Mouse (Mus musculus): Measurements from ENCODE around the gene Rdm1. TPM values are rescaled to one million over a fixed set of nuclear protein-coding genes. Genes with fewer than 3 reads are reported as not detected.
"Not testable (repeated sequence)": the region's sequence is repeated elsewhere in the genome, so short reads cannot be mapped to it uniquely, and the experiment has no call there.

Gene Rdm1
- polyA plus RNA-seq (2015; fragmentation: Nextera tagmentation; extraction: Ambion mirVana), result 8.3 and 8.6 TPM in 2 replicates

DNA sequence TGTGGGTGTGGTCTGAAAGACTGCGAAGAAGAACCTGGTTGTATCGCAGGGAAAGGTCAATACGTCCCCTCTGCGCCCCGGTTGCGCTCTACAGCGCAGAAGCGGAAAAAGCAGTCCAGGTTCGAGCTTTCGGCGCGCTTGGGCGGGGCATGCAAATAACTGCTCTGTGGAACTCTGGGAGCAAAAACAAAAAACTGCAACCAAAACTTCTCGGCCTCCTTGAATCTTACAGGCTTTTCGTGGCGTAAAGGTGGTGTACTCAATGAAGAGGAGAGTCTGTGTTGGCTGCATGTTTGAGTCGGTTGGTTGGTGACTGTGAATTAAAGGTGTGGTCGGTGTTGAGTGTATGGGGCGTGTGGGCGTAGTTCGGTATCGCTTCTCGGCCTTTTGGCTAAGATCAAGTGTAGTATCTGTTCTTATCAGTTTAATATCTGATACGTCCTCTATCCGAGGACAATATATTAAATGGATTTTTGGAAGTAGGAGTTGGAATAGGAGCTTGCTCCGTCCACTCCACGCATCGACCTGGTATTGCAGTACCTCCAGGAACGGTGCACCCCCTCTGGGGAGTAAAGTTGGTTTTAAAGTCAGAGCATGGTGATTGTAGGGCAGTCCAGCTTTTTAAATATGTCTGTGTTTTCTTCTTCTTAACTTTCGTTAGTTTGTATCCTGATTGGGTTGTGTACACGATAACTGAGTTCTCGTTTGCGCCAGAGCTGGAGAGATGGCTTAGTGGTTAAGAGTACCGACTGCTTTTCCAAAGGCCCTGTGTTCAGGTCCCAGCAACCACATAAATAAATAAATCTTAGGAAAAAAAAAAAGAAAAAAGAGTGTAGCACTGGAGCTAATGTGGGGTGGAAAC is at the start of gene Rdm1:
Gene Rdm1, plus strand, starts transcription at position 201 of the 862 bp plus-strand sequence.
- no peaks in the 10 kb centered on the region for H3K27me3 ChIP-seq
- peak within 1 kb of the TSS; percentile 76 for H3K9ac ChIP-seq
- peak; percentile 74 for DNase-seq
- H3K4me3 ChIP-seq (replicated peaks), result peak within 1 kb of the TSS; percentile 60
- WGBS (ENCODE audit: insufficient replicate concordance), result under 1% methylated on average over 34 of the region's 34 CpGs
- peak; percentile 90 for ATAC-seq (ENCODE audit: low read depth)
- peak within 1 kb of the TSS; percentile 98 for H3K27ac ChIP-seq
- peak within 1 kb of the TSS; percentile 78 for H3K4me2 ChIP-seq
- no peaks in the 10 kb centered on the region for H3K9me3 ChIP-seq (replicated peaks)
- H3K36me3 ChIP-seq, result no peaks in the 10 kb centered on the region
- H3K4me1 ChIP-seq (replicated peaks), result peaks cover 32% of the 10 kb centered on the region

DNA sequence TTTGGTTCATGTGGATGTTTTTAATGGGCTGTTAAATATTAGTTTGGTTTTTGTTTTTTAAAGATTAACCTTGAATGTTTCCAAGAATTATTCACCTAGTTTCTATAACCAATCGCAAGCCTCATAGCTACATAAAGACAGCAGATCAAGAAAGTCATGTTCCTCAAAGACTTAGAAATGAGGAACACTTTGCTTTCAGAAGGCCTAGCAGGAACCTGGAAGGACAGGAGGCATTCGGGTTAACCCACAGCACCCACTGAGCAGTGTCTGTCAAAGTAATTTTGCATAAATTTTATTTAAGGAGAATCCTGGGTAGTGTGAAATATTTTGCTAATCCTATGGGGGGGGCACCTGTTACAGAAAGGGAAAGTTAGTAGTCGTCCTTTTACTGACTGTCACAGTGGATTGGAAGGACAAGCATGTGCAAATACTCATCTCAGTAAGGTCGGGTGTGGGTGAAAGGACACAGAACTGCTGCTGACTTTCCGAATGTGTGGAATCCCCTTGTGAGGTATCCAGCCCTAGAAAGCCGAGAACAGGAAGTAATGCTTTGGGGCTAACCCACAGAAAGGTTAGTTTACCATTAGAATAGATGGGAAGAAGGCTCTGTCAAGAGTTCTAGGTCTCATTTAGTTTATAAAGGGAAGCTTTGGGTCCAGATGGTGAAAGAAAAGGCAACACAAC is 45.8 kb upstream of the Rdm1 start:
- Histone ChIP-seq H3K4me1 (replicated peaks) (peaks cover 19% of the 10 kb centered on the region), H3K36me3 (peaks cover 45% of the 10 kb centered on the region), H3K9me3 (replicated peaks) (no peaks in the 10 kb centered on the region), H3K9ac (no peak overlapping the region), H3K27ac (peak overlapping the region; percentile 4; the same call in 1 of the 2 replicates), H3K27me3 (no peaks in the 10 kb centered on the region), H3K4me2 (peak overlapping the region; percentile 71), H3K4me3 (replicated peaks) (no peak overlapping the region)
- ATAC-seq (ENCODE audit: low read depth) (no peak), DNase-seq (no peak)
- WGBS (ENCODE audit: insufficient replicate concordance), result 58% methylated on average over 6 of the region's 6 CpGs

DNA sequence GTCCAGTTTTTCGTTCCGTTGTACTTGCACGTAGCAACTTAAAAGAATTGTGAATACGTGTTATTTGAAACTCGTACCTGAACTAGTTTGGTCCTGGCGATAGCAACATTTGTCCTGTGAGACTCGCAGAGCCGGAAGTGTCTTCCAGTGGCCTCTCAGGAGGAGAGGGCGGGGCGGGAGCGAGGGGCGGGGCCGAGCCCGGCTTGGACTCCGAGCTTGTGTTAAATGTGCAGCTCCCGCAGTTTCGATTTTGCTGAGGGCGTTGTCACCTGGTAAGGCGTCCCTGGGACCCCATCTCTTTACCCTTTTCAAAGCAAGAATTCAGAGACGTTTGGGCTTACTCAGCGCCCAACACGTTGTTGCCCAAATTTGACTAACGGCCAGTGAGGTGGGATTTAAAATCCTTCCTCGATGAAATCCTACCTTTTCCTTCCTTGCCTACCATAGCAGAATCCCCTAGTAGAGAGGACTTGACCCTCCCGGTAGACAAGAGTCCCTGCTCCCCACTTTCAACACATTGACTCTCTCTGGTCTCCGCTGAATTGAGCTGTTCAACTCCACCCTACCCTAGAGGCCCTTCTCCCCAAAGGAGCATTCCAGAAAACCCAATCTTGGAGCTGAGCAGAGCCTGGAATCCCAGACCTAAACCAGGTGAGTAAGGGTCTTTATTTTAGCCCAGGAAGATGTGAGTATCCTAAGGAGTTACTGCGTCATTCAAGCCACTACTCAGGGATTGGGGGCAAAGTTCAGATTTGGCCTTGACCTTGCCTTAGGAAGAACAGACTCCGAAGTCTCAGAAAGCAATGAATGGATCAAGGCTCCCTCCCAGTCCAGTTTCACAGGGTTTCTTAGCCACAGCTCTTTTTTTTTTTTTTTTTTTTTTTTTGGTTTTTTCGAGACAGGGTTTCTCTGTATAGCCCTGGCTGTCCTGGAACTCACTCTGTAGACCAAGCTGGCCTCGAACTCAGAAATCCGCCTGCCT is 44.6 kb upstream of the Rdm1 start, which contains the start of gene Tmem106a:
Gene Tmem106a, plus strand, starts transcription at position 189 of the 982 bp plus-strand sequence.
- H3K9ac ChIP-seq, result peak within 1 kb of the TSS; percentile 72
- ATAC-seq (ENCODE audit: low read depth) (peak; percentile 88), DNase-seq (peak; percentile 70)
- peak within 1 kb of the TSS; percentile 71 for H3K4me2 ChIP-seq
- H3K4me3 ChIP-seq (replicated peaks), result peak within 1 kb of the TSS; percentile 62
- no peaks in the 10 kb centered on the region for H3K27me3 ChIP-seq
- H3K27ac ChIP-seq, result peak within 1 kb of the TSS; percentile 53
- peaks cover 38% of the 10 kb centered on the region for H3K36me3 ChIP-seq
- no peaks in the 10 kb centered on the region for H3K9me3 ChIP-seq (replicated peaks)
- WGBS (ENCODE audit: insufficient replicate concordance), result 14% methylated on average over 31 of the region's 31 CpGs
- peaks cover 19% of the 10 kb centered on the region for H3K4me1 ChIP-seq (replicated peaks)

DNA sequence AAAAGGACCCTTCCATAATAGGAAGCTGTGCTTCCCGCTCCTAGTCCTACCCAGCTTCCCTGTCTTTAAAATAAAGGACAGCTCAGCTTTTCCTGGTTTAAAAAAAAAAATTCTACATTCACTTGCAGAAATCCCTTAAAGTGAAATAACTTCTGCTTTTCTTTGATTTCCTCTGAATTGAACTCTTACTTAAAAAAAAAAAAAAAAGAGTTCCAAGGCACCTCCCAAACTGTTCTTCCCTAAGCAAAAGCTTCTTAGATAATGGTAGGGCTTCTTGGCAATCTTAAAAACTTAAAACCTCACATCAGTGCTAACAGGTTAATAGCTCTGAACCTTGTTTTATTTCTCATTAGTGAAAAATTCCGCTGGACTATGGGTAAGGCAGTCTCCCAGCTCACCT is 43.8 kb upstream of the Rdm1 start:
- Histone ChIP-seq H3K27ac (no peak overlapping the region), H3K9me3 (replicated peaks) (no peaks in the 10 kb centered on the region), H3K4me2 (no peak overlapping the region), H3K9ac (no peak overlapping the region), H3K4me3 (replicated peaks) (no peak overlapping the region), H3K4me1 (replicated peaks) (peaks cover 19% of the 10 kb centered on the region), H3K36me3 (peaks cover 30% of the 10 kb centered on the region), H3K27me3 (no peaks in the 10 kb centered on the region)
- WGBS (ENCODE audit: insufficient replicate concordance), result 85% methylated on average over 2 of the region's 2 CpGs
- DNase-seq (no peak), ATAC-seq (ENCODE audit: low read depth) (no peak)

DNA sequence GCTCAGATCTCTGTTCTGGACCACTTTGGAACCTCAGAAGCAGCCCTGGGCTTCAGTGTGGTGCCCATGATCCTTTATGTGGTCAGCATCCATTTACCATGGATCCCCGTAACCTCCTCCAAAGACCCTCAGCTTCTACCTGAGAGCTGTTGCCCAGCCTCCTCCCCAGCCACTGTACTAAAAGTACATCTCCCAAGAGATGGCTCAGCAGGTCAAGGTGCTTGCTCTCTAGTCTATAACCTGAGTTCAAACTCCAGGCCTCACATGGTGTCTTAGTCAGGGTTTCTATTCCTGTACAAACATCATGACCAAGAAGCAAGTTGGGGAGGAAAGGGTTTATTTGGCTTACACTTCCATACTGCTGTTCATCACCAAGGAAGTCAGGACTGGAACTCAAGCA is 42.0 kb upstream of the Rdm1 start:
- not testable (repeated sequence) for H3K4me2 ChIP-seq; H3K27me3 ChIP-seq; H3K27ac ChIP-seq; H3K9me3 ChIP-seq (replicated peaks); ATAC-seq (ENCODE audit: low read depth); H3K4me3 ChIP-seq (replicated peaks); DNase-seq; H3K9ac ChIP-seq
- 75% methylated on average over 1 of the region's 1 CpGs for WGBS (ENCODE audit: insufficient replicate concordance)
- H3K4me1 ChIP-seq (replicated peaks), result peaks cover 31% of the 10 kb centered on the region
- H3K36me3 ChIP-seq, result peaks cover 19% of the 10 kb centered on the region

DNA sequence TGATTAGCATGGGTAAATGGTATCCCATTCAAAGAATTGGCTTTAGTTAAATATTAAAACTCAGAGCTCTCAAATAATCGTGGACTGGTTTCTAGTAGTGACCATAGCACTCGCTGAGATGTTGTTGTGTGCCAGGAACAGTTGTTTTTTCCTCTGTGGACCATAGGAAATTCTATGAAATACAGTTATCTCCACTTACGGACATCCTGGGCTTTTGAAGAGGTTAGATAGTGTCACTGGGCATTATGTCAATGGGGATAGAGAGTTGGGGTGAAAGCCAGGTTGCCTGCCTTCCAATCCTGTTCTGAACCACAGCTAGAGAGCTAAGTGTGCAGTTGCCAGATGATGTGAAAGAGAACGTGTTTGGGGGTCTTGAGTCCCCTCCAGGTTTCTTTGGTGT is 41.2 kb upstream of the Rdm1 start:
- Histone ChIP-seq H3K4me2 (no peak overlapping the region), H3K4me3 (replicated peaks) (no peak overlapping the region), H3K9ac (no peak overlapping the region), H3K27me3 (no peaks in the 10 kb centered on the region), H3K27ac (no peak overlapping the region), H3K36me3 (peaks cover 11% of the 10 kb centered on the region), H3K9me3 (replicated peaks) (no peaks in the 10 kb centered on the region), H3K4me1 (replicated peaks) (peaks cover 32% of the 10 kb centered on the region)
- ATAC-seq (ENCODE audit: low read depth) (no peak), DNase-seq (no peak)
- WGBS (ENCODE audit: insufficient replicate concordance), result 50% methylated on average over 4 of the region's 4 CpGs

DNA sequence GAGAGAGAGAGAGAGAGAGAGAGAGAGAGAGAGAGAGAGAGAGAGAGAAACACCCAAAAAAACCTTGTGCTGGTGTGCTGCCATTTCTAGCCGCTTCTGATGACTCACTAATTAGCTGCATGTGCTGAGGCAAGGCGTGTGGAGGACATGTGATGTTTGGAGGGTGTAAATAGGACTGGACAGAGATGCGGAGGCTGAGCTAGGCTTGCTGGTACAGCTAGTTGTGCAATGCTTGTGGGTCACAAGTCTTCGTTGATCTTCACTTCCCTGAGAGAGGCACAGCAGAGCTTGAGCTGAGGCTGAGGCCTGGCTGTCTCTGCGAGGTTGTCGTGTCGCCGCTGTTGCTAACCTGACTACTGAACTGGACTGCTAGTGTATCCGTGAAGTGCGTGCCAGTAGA is 39.3 kb upstream of the Rdm1 start:
- H3K4me2 ChIP-seq, result no peak overlapping the region
- peaks cover 6% of the 10 kb centered on the region; the same call in 1 of the 2 replicates for H3K36me3 ChIP-seq
- H3K9ac ChIP-seq, result no peak overlapping the region
- no peak for ATAC-seq (ENCODE audit: low read depth)
- no peaks in the 10 kb centered on the region for H3K27me3 ChIP-seq
- H3K4me3 ChIP-seq (replicated peaks), result no peak overlapping the region
- 82% methylated on average over 10 of the region's 10 CpGs for WGBS (ENCODE audit: insufficient replicate concordance)
- H3K27ac ChIP-seq, result no peak overlapping the region
- DNase-seq, result no peak
- H3K4me1 ChIP-seq (replicated peaks), result peaks cover 16% of the 10 kb centered on the region
- H3K9me3 ChIP-seq (replicated peaks), result no peaks in the 10 kb centered on the region

DNA sequence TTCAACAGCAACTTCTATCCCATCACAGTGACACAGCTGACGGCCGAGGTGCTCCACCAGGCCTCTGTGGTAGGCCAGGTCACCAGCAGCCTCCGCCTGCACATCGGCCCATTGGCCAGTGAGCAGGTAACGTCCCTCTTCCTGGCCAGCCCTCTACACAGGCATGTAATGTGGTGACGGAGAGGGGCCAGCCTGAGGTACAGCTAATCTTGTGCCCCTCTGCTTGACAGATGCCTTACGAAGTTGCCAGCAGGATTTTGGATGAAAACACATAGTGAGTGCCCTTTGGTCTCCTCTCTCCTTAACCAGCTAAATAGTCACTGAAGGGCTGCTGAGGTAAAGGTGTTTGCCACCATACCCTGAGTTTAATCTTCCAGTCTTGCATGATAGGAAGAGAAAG is 38.1 kb upstream of the Rdm1 start:
- 0 out of 2 replicates have a peak, but pooled peaks have one; percentile 20 for ATAC-seq (ENCODE audit: low read depth)
- no peak overlapping the region for H3K27ac ChIP-seq
- H3K27me3 ChIP-seq, result 0 out of 2 replicates have a peak, but pooled peaks cover 5% of the 10 kb centered on the region
- 76% methylated on average over 7 of the region's 7 CpGs for WGBS (ENCODE audit: insufficient replicate concordance)
- peaks cover 6% of the 10 kb centered on the region; the same call in 1 of the 2 replicates for H3K36me3 ChIP-seq
- H3K4me1 ChIP-seq (replicated peaks), result peaks cover 13% of the 10 kb centered on the region
- H3K9me3 ChIP-seq (replicated peaks), result no peaks in the 10 kb centered on the region
- no peak overlapping the region for H3K4me3 ChIP-seq (replicated peaks)
- no peak overlapping the region for H3K4me2 ChIP-seq
- no peak for DNase-seq
- H3K9ac ChIP-seq, result 0 out of 2 replicates have a peak overlapping the region, but pooled peaks have one; percentile 5

DNA sequence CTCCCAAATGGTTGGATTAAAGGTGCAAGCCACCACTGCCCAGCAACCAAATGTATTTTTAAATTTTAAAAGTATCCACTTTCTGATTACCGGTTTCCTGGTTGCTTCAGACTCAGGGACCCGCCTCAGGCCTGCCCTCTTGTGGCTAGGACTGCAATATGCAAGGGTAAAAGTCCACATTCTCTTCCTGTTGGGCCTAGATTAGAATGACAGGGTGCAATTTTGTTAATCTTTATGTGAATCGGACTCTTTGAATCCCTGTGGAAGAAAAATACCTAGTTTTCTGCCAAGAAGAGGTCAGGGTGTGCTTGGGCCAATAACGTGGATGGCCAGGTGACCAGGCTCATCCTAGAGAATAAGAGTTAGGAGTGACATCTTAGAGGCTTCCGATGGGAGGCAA is 37.6 kb upstream of the Rdm1 start:
- Histone ChIP-seq H3K4me3 (replicated peaks) (no peak overlapping the region), H3K9ac (0 out of 2 replicates have a peak overlapping the region, but pooled peaks have one; percentile 5), H3K4me1 (replicated peaks) (peaks cover 13% of the 10 kb centered on the region), H3K4me2 (no peak overlapping the region), H3K9me3 (replicated peaks) (no peaks in the 10 kb centered on the region), H3K27me3 (0 out of 2 replicates have a peak, but pooled peaks cover 5% of the 10 kb centered on the region), H3K36me3 (peaks cover 6% of the 10 kb centered on the region; the same call in 1 of the 2 replicates), H3K27ac (no peak overlapping the region)
- ATAC-seq (ENCODE audit: low read depth), result no peak
- WGBS (ENCODE audit: insufficient replicate concordance), result 26% methylated on average over 5 of the region's 5 CpGs
- DNase-seq, result peak; percentile 39

DNA sequence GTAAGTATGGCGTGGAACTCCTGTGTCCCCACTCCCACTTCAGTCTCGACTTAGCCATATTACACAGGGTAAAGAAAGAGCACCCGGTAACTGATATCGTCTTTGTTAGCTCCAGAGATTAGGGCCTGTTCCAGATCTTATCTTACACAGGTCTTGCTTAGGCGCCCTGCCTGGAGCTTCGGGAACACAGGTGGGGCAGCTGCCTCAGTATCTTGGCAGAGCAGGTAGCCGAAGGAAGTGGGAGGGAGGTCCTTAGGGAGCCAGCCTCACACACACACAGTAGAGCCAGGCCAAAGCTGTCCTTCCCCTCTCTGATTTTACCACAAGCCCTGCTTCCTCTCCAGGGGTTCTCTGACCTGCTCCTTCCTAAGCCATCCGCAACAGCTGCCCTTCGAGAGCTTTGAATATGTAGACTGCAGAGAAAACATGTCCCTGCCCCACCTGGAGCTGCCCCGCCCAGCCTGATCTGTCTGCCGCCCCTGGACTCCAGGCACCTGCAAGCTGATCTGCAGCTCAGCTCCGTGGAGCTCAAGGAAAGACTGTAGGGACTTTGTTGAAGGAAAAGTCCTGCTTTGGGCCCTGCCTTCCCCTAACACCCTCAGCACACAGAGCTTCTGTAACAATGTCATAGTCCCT is 36.9 kb upstream of the Rdm1 start:
- no peak for ATAC-seq (ENCODE audit: low read depth)
- H3K9me3 ChIP-seq (replicated peaks), result no peaks in the 10 kb centered on the region
- no peak overlapping the region for H3K9ac ChIP-seq
- no peak overlapping the region for H3K27ac ChIP-seq
- peaks cover 6% of the 10 kb centered on the region; the same call in 1 of the 2 replicates for H3K36me3 ChIP-seq
- 0 out of 2 replicates have a peak, but pooled peaks cover 5% of the 10 kb centered on the region for H3K27me3 ChIP-seq
- no peak overlapping the region for H3K4me2 ChIP-seq
- no peak for DNase-seq
- H3K4me3 ChIP-seq (replicated peaks), result no peak overlapping the region
- 60% methylated on average over 12 of the region's 12 CpGs for WGBS (ENCODE audit: insufficient replicate concordance)
- H3K4me1 ChIP-seq (replicated peaks), result peaks cover 13% of the 10 kb centered on the region

Measured in liver, embryonic 13.5 days (tissue).